Mouse (Mus musculus) intestine, postnatal 0 days (tissue): ENCODE measurements around the gene Nelfe. TPM values are rescaled to one million over a fixed set of nuclear protein-coding genes. Genes with fewer than 3 reads are reported as not detected.
A peak's percentile ranks its signal among the peaks of the same experiment; 100 is the strongest.
"Not testable (repeated sequence)": the region's sequence is repeated elsewhere in the genome, so short reads cannot be mapped to it uniquely, and the experiment has no call there.

Experiments
- ATAC-seq: fragments of 200-750 bp; cut with Nextera tagmentation; 2 replicates; pipeline ENCODE4 v1.8.0; 2017; ENCODE audit warnings: mild to moderate bottlenecking, moderate TSS enrichment, moderate library complexity
- H3K27ac ChIP-seq: fragments of 300-500 bp; sonication (generic); 2 replicates; pipeline ENCODE4 v1.5.1; 2014; ENCODE audit warnings: mild to moderate bottlenecking, low read depth, low read length, moderate library complexity
- H3K27me3 ChIP-seq: fragments of 300-500 bp; sonication (generic); replicated peaks from 2 replicates; pipeline ENCODE4 v1.6.1; 2014; ENCODE audit warnings: low read length, mixed read lengths; ENCODE audit not compliant: control insufficient read depth, insufficient read depth
- H3K36me3 ChIP-seq: fragments of 300-500 bp; sonication (generic); 2 replicates; pipeline ENCODE4 v1.6.1; 2014; ENCODE audit warnings: mild to moderate bottlenecking, moderate library complexity; ENCODE audit not compliant: control insufficient read depth, insufficient read depth
- H3K4me1 ChIP-seq: fragments of 300-500 bp; sonication (generic); replicated peaks from 2 replicates; pipeline ENCODE4 v1.6.1; 2014; ENCODE audit warnings: antibody characterized with exemption, low read length, mixed read lengths; ENCODE audit not compliant: control insufficient read depth, insufficient read depth
- H3K4me2 ChIP-seq: fragments of 300-500 bp; sonication (generic); replicated peaks from 2 replicates; pipeline ENCODE4 v1.6.1; 2014; ENCODE audit warnings: low read depth, mild to moderate bottlenecking, moderate library complexity
- H3K4me3 ChIP-seq: fragments of 300-500 bp; sonication (generic); 2 replicates; pipeline ENCODE4 v1.5.1; 2014; ENCODE audit warnings: low read depth, low read length
- H3K9ac ChIP-seq: fragments of 300-500 bp; sonication (generic); 2 replicates; pipeline ENCODE4 v1.6.1; 2014; ENCODE audit warnings: mild to moderate bottlenecking, low read depth, low read length
- H3K9me3 ChIP-seq: fragments of 300-500 bp; sonication (generic); 2 replicates; pipeline ENCODE4 v1.6.1; 2016; ENCODE audit warnings: mixed run types; ENCODE audit not compliant: control insufficient read depth
- CTCF ChIP-seq: sonication (generic); IDR thresholded peaks from 2 replicates; pipeline ENCODE4 v1.5.1; 2016; ENCODE audit warnings: low read depth, mild to moderate bottlenecking, control low read depth, antibody characterized with exemption, moderate library complexity
- WGBS: fragments of 180-500 bp; shearing (Covaris S2); extraction: QIAGEN DNeasy Blood & Tissue Kit; methylation state at CpG from one replicate; pipeline ENCODE4 v1.1.7; 2014; 5-methylcytosine and 5-hydroxymethylcytosine counted together
- microRNA-seq: library from miRNA; unstranded; fragments of <30 nt; microRNA quantifications from one replicate; pipeline ENCODE4, GENCODE M21; 2016
- polyA plus RNA-seq: library from polyadenylated mRNA; unstranded; fragments of >200 nt; fragmentation: Nextera tagmentation; extraction: Ambion mirVana; gene quantifications from 2 replicates; pipeline ENCODE4 v1.2.1, GENCODE M21; 2015

The Nelfe gene
- polyA plus RNA-seq, 1 experiment from 2014 or later, result 57.8 TPM

GRCm38 (mm10) chr17:34899890-34900243 lies 49.7 kb downstream of the Nelfe start:
- H3K4me1 ChIP-seq, result no peaks in the 10 kb centered on the region
- no peak for ATAC-seq
- H3K9ac ChIP-seq, result peak overlapping the region; percentile 93
- no peaks in the 10 kb centered on the region for H3K27me3 ChIP-seq
- peak overlapping the region; percentile 95 for H3K27ac ChIP-seq
- H3K9me3 ChIP-seq, result no peaks in the 10 kb centered on the region
- peak overlapping the region; percentile 95 for H3K4me3 ChIP-seq
- no peak for TF ChIP-seq CTCF
- 0% methylated on average over 5 of the region's 5 CpGs for WGBS
- H3K4me2 ChIP-seq, result peak overlapping the region; percentile 84
- peaks cover 26% of the 10 kb centered on the region for H3K36me3 ChIP-seq

GRCm38 (mm10) chr17:34900826-34901225 lies 50.6 kb downstream of the Nelfe start:
- not testable (repeated sequence) for H3K4me3 ChIP-seq, H3K9ac ChIP-seq, H3K4me2 ChIP-seq, H3K27me3 ChIP-seq, ATAC-seq, H3K4me1 ChIP-seq, H3K9me3 ChIP-seq, H3K27ac ChIP-seq
- H3K36me3 ChIP-seq, result peaks cover 36% of the 10 kb centered on the region

GRCm38 (mm10) chr17:34901948-34902347 lies 51.8 kb downstream of the Nelfe start:
- H3K9ac ChIP-seq, H3K4me1 ChIP-seq, H3K4me2 ChIP-seq, H3K4me3 ChIP-seq, H3K27ac ChIP-seq, H3K27me3 ChIP-seq, H3K9me3 ChIP-seq, ATAC-seq: not testable (repeated sequence)
- 87% methylated on average over 9 of the region's 10 CpGs for WGBS
- peaks cover 47% of the 10 kb centered on the region for H3K36me3 ChIP-seq

GRCm38 (mm10) chr17:34902895-34903294 lies 52.7 kb downstream of the Nelfe start:
- Histone ChIP-seq H3K4me2 (no peak overlapping the region), H3K9me3 (no peaks in the 10 kb centered on the region), H3K36me3 (peaks cover 57% of the 10 kb centered on the region), H3K4me3 (no peak overlapping the region), H3K4me1 (no peaks in the 10 kb centered on the region), H3K27ac (no peak overlapping the region), H3K27me3 (no peaks in the 10 kb centered on the region), H3K9ac (no peak overlapping the region)
- ATAC-seq, result no peak
- 78% methylated on average over 9 of the region's 9 CpGs for WGBS
- no peak for TF ChIP-seq CTCF

Small RNA genes lying within 50 kb of the gene (microRNA-seq; reads per million reads assigned to microRNA genes)
- not detected for gene Mir6970
- gene Mir6971, result 4.6 reads per million, percentile 11 among the genes with 10 or more reads in this experiment
- gene Mir6972, result not detected

Other genes with a start within 250 kb of the Nelfe start
- gene Rnf5, start 246.7 kb upstream of the Nelfe start, polyA plus RNA-seq, result 123 and 135 TPM in 2 replicates
- 53.2 and 55.6 TPM in 2 replicates for gene Agpat1, start 246.1 kb upstream of the Nelfe start, polyA plus RNA-seq
- gene Egfl8, start 234.4 kb upstream of the Nelfe start, polyA plus RNA-seq, result 2.5 and 2.7 TPM in 2 replicates
- gene Ppt2, start 221.9 kb upstream of the Nelfe start, polyA plus RNA-seq, result 17.2 and 18.0 TPM in 2 replicates
- gene Prrt1, start 220.9 kb upstream of the Nelfe start, polyA plus RNA-seq, result 0.27 and 0.47 TPM in 2 replicates
- gene Fkbpl, start 205.6 kb upstream of the Nelfe start, polyA plus RNA-seq, result 8.8 and 9.2 TPM in 2 replicates
- gene Atf6b, start 203.2 kb upstream of the Nelfe start, polyA plus RNA-seq, result 22.9 and 23.1 TPM in 2 replicates
- gene Tnxb, start 179.9 kb upstream of the Nelfe start, polyA plus RNA-seq, result 1.4 and 1.9 TPM in 2 replicates
- gene C4b, start 106.5 kb upstream of the Nelfe start, polyA plus RNA-seq, result 1.2 and 1.6 TPM in 2 replicates
- 0.18 and 0.25 TPM in 2 replicates for gene Cyp21a1, start 45.8 kb upstream of the Nelfe start, polyA plus RNA-seq
- 29.1 and 34.0 TPM in 2 replicates for gene Stk19, start 13.4 kb upstream of the Nelfe start, polyA plus RNA-seq
- 42.5 and 44.2 TPM in 2 replicates for gene Dxo, start 13.4 kb upstream of the Nelfe start, polyA plus RNA-seq
- gene Skiv2l, start 181 bp upstream of the Nelfe start, polyA plus RNA-seq, result 18.3 and 20.8 TPM in 2 replicates
- 84.8 and 94.9 TPM in 2 replicates for gene Cfb, start 12.1 kb downstream of the Nelfe start, polyA plus RNA-seq
- gene Zbtb12, start 29.1 kb downstream of the Nelfe start, polyA plus RNA-seq, result 0.74 and 1.1 TPM in 2 replicates
- gene Gm20547, start 31.7 kb downstream of the Nelfe start, polyA plus RNA-seq, result not detected in 2 replicates
- gene C2, start 47.9 kb downstream of the Nelfe start, polyA plus RNA-seq, result 60.3 and 66.2 TPM in 2 replicates
- 35.8 and 40.3 TPM in 2 replicates for gene Ehmt2, start 48.1 kb downstream of the Nelfe start, polyA plus RNA-seq
- 119 and 128 TPM in 2 replicates for gene Slc44a4, start 64.1 kb downstream of the Nelfe start, polyA plus RNA-seq
- 522 and 580 TPM in 2 replicates for gene Neu1, start 80.9 kb downstream of the Nelfe start, polyA plus RNA-seq
- gene Hspa1b, start 108.8 kb downstream of the Nelfe start, polyA plus RNA-seq, result 0.64 and 1.1 TPM in 2 replicates
- gene Gm20481, start 119.5 kb downstream of the Nelfe start, polyA plus RNA-seq, result 0.43 TPM in 1 of 2 replicates, not detected in the other
- gene Hspa1a, start 121.8 kb downstream of the Nelfe start, polyA plus RNA-seq, result 6.4 and 6.5 TPM in 2 replicates
- gene Hspa1l, start 122.3 kb downstream of the Nelfe start, polyA plus RNA-seq, result 0.22 and 0.25 TPM in 2 replicates
- gene Lsm2, start 131.5 kb downstream of the Nelfe start, polyA plus RNA-seq, result 70.6 and 76.6 TPM in 2 replicates
- gene Vars, start 150.6 kb downstream of the Nelfe start, polyA plus RNA-seq, result 74.0 and 84.2 TPM in 2 replicates
- gene Vwa7, start 166.2 kb downstream of the Nelfe start, polyA plus RNA-seq, result 0.12 and 0.20 TPM in 2 replicates
- 3.2 and 4.6 TPM in 2 replicates for gene Sapcd1, start 177.6 kb downstream of the Nelfe start, polyA plus RNA-seq
- gene Msh5, start 196.4 kb downstream of the Nelfe start, polyA plus RNA-seq, result 1.4 and 3.0 TPM in 2 replicates
- gene Clic1, start 199.6 kb downstream of the Nelfe start, polyA plus RNA-seq, result 290 and 312 TPM in 2 replicates
- 62.0 and 68.3 TPM in 2 replicates for gene Ddah2, start 208.6 kb downstream of the Nelfe start, polyA plus RNA-seq
- 0.12 TPM in 1 of 2 replicates, not detected in the other for gene Ly6g6c, start 215.0 kb downstream of the Nelfe start, polyA plus RNA-seq
- 0.13 and 0.17 TPM in 2 replicates for gene Mpig6b, start 215.8 kb downstream of the Nelfe start, polyA plus RNA-seq
- 2.2 TPM in 2 replicates for gene Ly6g6e, start 226.5 kb downstream of the Nelfe start, polyA plus RNA-seq
- 3.8 and 4.9 TPM in 2 replicates for gene Ly6g6d, start 227.7 kb downstream of the Nelfe start, polyA plus RNA-seq
- gene Ly6g6f, start 235.2 kb downstream of the Nelfe start, polyA plus RNA-seq, result not detected in 2 replicates
- gene Abhd16a, start 238.9 kb downstream of the Nelfe start, polyA plus RNA-seq, result 101 and 103 TPM in 2 replicates